Mouse (Mus musculus) liver, embryonic 14.5 days (tissue): Measurements from ENCODE around the gene Abcb1b. TPM values are rescaled to one million over a fixed set of nuclear protein-coding genes. Genes with fewer than 3 reads are reported as not detected.

Experiments used
- ATAC-seq: fragments of 200-750 bp; cut with Nextera tagmentation; 2 replicates; pipeline ENCODE4 v1.8.0; 2017; ENCODE audit warnings: moderate number of reproducible peaks, mild to moderate bottlenecking, moderate library complexity; ENCODE audit not compliant: insufficient read depth
- DNase-seq, 3 experiments: peaks; one replicate each; pipeline ENCODE4 v3.0.0-alpha.2; 2012 to 2013; ENCODE audit warnings: low read depth in 3 of 3, low spot score in 3 of 3
- H3K27ac ChIP-seq: fragments of 300-500 bp; sonication (generic); 2 replicates; pipeline ENCODE4 v1.5.1; 2014; ENCODE audit warnings: moderate library complexity, mild to moderate bottlenecking, control low read depth, inconsistent platforms
- H3K27me3 ChIP-seq: fragments of 300-500 bp; sonication (generic); 2 replicates; pipeline ENCODE4 v1.6.1; 2014; ENCODE audit warnings: mild to moderate bottlenecking, low read length, moderate library complexity; ENCODE audit not compliant: control insufficient read depth, insufficient read depth
- H3K36me3 ChIP-seq: fragments of 300-500 bp; sonication (generic); replicated peaks from 2 replicates; pipeline ENCODE4 v1.6.1; 2014; ENCODE audit warnings: low read depth; ENCODE audit not compliant: control insufficient read depth, insufficient read depth
- H3K4me1 ChIP-seq, 2 experiments: fragments of 200-500 bp in 1 of 2; fragments of 300-500 bp in 1 of 2; sonication (generic) in 1 of 2; replicated peaks; 2 replicates each; pipeline ENCODE4 v1.6.1; 2012 to 2014; ENCODE audit warnings: antibody characterized with exemption in 1 of 2, inconsistent platforms in 1 of 2, low read length in 1 of 2; ENCODE audit not compliant: control insufficient read depth in 2 of 2, insufficient read depth in 2 of 2
- H3K4me2 ChIP-seq: fragments of 300-500 bp; sonication (generic); 2 replicates; pipeline ENCODE4 v1.6.1; 2014; ENCODE audit warnings: low read depth, mild to moderate bottlenecking, control low read depth, moderate library complexity
- H3K4me3 ChIP-seq, 2 experiments: fragments of 200-500 bp in 1 of 2; fragments of 300-500 bp in 1 of 2; sonication (generic) in 1 of 2; 2 replicates each; pipeline ENCODE4 v1.5.1; 2012 to 2014; ENCODE audit warnings: low read depth in 2 of 2, low read length in 2 of 2, mild to moderate bottlenecking in 2 of 2, control low read depth in 1 of 2, inconsistent platforms in 1 of 2, moderate library complexity in 1 of 2; ENCODE audit not compliant: insufficient read depth in 1 of 2
- H3K9ac ChIP-seq: fragments of 300-500 bp; sonication (generic); replicated peaks from 2 replicates; pipeline ENCODE4 v1.6.1; 2014; ENCODE audit warnings: mild to moderate bottlenecking, control low read depth, moderate library complexity
- H3K9me3 ChIP-seq: fragments of 300-500 bp; sonication (generic); 2 replicates; pipeline ENCODE4 v1.6.1; 2016; ENCODE audit warnings: low read length, mixed read lengths; ENCODE audit not compliant: control insufficient read depth
- CTCF ChIP-seq: IDR thresholded peaks from 2 replicates; pipeline ENCODE4 v1.5.1; 2016; ENCODE audit warnings: antibody characterized with exemption, low read depth, control low read depth
- EP300 ChIP-seq: IDR thresholded peaks from 2 replicates; pipeline ENCODE4 v1.6.1; 2016; ENCODE audit warnings: antibody characterized with exemption, low read depth
- WGBS: fragments of 180-500 bp; shearing (Covaris S2); extraction: QIAGEN DNeasy Blood & Tissue Kit; methylation state at CpG from one replicate; pipeline ENCODE4 v1.1.7; 2014; ENCODE audit not compliant: insufficient replicate concordance; 5-methylcytosine and 5-hydroxymethylcytosine counted together
- polyA plus RNA-seq, 2 experiments: library from polyadenylated mRNA; depleted of rRNA in 1 of 2; stranded (reverse) in 1 of 2; unstranded in 1 of 2; fragments of >200 nt; fragmentation: Nextera tagmentation in 1 of 2; extraction: Ambion mirVana in 1 of 2; gene quantifications; 2 replicates each; pipeline versions ENCODE4 v1.2.1 to v1.2.3; 2012 to 2014

Gene Abcb1b
- polyA plus RNA-seq, 2 experiments, result 0.20 to 0.84 TPM

DNA sequence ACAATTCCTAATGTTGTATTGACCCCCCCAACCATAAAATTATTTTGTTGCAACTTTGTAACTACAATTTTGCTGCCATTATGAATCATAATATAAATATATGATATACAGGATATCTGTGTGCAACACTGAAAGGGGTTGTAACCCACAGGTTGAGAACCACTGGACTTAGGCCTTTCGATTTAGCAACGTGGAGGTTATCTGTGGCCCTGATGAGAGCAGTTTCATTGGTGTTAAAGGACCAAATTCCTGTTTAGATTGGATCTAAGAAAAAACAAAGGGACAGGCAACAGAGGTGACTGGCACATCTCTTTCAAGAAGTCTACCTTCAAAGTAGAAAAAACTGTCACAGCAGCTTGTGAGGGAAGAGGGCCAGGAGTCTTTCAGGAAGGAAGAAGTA is 87.9 kb downstream of the Abcb1b start:
- H3K4me3 ChIP-seq, result no peak overlapping the region
- H3K36me3 ChIP-seq, result no peaks in the 10 kb centered on the region
- WGBS, result 55% methylated on average over 2 of the region's 2 CpGs
- no peak overlapping the region for H3K4me2 ChIP-seq
- DNase-seq, result no peak
- no peaks in the 10 kb centered on the region for H3K27me3 ChIP-seq
- no peaks in the 10 kb centered on the region for H3K4me1 ChIP-seq
- H3K27ac ChIP-seq, result no peak overlapping the region
- H3K9me3 ChIP-seq, result no peaks in the 10 kb centered on the region
- ATAC-seq, result no peak
- H3K9ac ChIP-seq, result no peak overlapping the region
- TF ChIP-seq CTCF, result no peak
- TF ChIP-seq EP300, result no peak

DNA sequence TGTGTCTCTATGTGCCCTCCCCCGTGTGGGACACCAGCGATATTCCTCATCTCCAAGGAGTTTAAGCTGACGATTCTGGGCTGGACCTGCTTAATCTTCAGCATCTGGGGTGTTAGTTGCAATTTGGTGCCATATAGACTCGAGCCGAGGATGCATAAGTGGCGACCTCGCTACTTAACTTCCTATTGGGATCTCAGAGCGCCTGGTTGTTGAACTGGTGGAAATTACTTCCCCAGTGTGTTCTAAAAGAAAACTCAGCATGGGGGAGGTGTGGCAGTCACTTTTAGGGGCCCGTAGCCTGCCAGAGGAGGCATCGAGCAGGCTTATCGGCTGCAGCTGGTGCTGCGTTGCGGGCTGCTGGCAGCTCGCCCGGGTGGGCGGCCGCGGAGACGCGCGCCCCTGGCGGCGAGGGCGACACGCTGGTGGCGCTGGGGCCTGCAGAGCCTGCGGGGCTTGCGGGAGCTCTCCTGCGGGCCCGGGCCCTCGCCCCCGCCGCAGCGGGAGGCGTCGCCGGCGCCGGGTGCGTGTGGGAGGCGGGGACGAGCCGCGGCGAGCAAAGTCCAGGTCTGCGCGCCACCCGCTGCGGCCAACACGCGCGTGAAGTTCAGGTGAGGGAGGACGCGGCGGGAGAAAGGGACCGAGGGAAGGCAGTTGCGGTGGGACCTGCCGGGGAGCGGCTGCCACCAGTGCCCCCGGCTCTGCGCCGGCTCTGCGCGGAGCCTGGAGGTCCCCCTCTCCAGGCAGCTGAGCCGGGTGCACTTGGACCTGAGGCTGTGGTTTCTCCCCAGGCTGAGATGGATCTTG is 95.6 kb downstream of the Abcb1b start, which contains the start of gene Abcb4:
Gene Abcb4 (plus strand): TSS at position 418 of the 804 bp plus-strand sequence.
- WGBS, result under 1% methylated on average over 65 of the region's 65 CpGs
- DNase-seq (peak; percentile 75 to 77 (median 77)), ATAC-seq (peak; percentile 87)
- H3K27me3 ChIP-seq, result no peaks in the 10 kb centered on the region
- H3K36me3 ChIP-seq, result peaks cover 16% of the 10 kb centered on the region
- H3K9me3 ChIP-seq, result no peaks in the 10 kb centered on the region
- peak within 1 kb of the TSS; percentile 63 to 70 for H3K4me3 ChIP-seq
- peak within 1 kb of the TSS; percentile 81 for H3K9ac ChIP-seq
- H3K4me2 ChIP-seq, result peak within 1 kb of the TSS; percentile 93
- TF ChIP-seq CTCF, result peak; percentile 57
- peak; percentile 81 for TF ChIP-seq EP300
- H3K4me1 ChIP-seq, result peaks cover 20 to 24% of the 10 kb centered on the region in 2 experiments
- H3K27ac ChIP-seq, result peak within 1 kb of the TSS; percentile 96

DNA sequence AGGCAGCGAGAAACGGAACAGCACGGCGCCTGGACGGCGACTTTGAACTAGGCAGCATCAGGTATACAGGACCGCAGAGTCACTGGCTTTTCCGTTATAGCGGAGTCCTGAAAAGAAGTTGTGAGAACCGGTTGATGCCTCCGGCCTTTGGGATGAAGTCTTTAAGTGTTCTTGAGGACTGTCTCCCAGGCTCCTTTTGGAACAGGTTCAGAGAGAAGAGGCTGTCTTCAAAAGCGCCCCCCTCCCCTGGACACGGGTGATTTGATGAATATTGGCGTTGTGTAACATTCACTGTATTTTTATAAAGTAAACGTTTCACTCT is 96.1 kb downstream of the Abcb1b start:
- H3K9me3 ChIP-seq, result no peaks in the 10 kb centered on the region
- H3K27me3 ChIP-seq, result no peaks in the 10 kb centered on the region
- H3K27ac ChIP-seq, result peak overlapping the region; percentile 96
- H3K9ac ChIP-seq, result peak overlapping the region; percentile 81
- H3K4me3 ChIP-seq, result peak overlapping the region; percentile 63 to 70
- H3K36me3 ChIP-seq, result peaks cover 22% of the 10 kb centered on the region
- H3K4me2 ChIP-seq, result peak overlapping the region; percentile 93
- no peak for TF ChIP-seq EP300
- no peak for ATAC-seq
- WGBS, result under 1% methylated on average over 15 of the region's 15 CpGs
- H3K4me1 ChIP-seq, result peaks cover 20 to 24% of the 10 kb centered on the region in 2 experiments
- DNase-seq, result peak in 1 of 3 experiments; percentile 28

DNA sequence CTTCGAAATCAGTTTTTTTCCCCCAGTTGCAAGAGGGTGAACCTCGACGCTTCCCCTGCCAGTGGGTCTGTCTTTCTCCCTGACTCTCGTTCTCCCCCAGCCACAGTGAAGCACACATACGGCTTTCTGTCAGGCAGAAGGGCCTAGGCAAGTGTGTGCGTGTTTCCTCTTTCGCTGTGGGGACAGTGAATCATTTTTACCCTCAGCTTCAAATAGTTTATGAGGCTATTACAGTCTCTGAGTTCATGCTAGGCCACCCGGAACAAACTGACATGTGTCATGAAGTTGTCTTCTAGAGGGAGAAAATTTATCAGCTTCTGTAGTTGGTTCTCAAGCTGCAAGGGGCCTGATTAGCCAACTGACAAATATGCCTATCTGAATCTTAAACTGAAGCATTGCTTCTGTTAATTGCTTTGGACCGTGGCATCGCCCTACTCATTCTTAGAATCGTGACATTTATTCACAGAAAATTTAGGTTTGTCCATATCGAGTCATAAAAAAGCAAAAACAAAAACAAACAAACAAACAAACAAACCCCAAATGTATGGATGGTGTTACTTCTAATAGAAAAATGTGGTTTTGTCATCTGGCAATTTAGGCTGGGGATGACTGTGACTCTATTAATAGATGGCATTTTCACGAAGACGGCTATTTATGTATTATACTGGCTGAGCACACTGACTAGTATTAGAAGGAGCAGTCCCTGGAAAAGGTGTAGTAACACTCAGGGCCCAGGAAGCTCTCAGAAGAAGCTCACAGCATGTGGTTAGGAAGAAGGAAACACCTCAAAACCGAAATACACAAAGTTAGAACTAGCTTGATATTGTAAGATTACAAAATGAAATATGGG is 96.9 kb downstream of the Abcb1b start:
- Histone ChIP-seq H3K4me2 (peak overlapping the region; percentile 93), H3K36me3 (peaks cover 27% of the 10 kb centered on the region), H3K27ac (peak overlapping the region; percentile 96), H3K9me3 (no peaks in the 10 kb centered on the region), H3K27me3 (no peaks in the 10 kb centered on the region), H3K4me3 (peak overlapping the region; percentile 63 to 70), H3K9ac (peak overlapping the region; percentile 81), H3K4me1 (peaks cover 20 to 24% of the 10 kb centered on the region in 2 experiments)
- DNase-seq (peak; percentile 77 to 90 (median 78)), ATAC-seq (peak; percentile 71)
- WGBS, result 11% methylated on average over 15 of the region's 15 CpGs
- TF ChIP-seq EP300, result peak; percentile 97
- TF ChIP-seq CTCF, result no peak

DNA sequence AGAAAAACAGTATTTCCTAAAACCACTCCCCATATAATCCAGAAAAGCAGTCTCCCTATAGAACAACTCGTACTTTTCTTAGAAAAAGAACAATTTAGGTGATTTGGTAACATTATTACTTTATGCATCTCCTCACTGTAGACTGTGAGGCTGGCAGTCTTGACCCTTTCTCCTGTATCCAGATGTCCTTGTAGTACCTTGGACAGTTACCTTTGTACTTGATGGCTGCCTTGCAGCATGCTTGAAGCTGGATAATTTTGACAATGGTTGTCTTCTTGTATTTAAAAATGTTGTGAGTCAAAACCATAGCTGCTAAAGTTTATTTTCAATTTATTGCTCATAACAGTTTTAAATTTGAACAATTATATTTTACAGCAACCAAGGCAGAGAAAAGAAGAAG is 98.3 kb downstream of the Abcb1b start:
- Histone ChIP-seq H3K4me1 (peaks cover 20 to 24% of the 10 kb centered on the region in 2 experiments), H3K27me3 (no peaks in the 10 kb centered on the region), H3K9ac (no peak overlapping the region), H3K4me3 (peak overlapping the region in 1 of 2 experiments; percentile 70; a peak in 1 of 4 replicates), H3K36me3 (peaks cover 38% of the 10 kb centered on the region), H3K27ac (no peak overlapping the region; the same call in 1 of the 2 replicates), H3K9me3 (no peaks in the 10 kb centered on the region), H3K4me2 (peak overlapping the region; percentile 93)
- WGBS, result 58% methylated on average over 1 of the region's 1 CpGs
- no peak for TF ChIP-seq CTCF
- no peak for TF ChIP-seq EP300
- DNase-seq (peak in 1 of 3 experiments; percentile 17), ATAC-seq (no peak)
